Mouse (Mus musculus): ENCODE results near the gene Fam24a. TPM values are rescaled to one million over a fixed set of nuclear protein-coding genes. Genes with fewer than 3 reads are reported as not detected.

The Fam24a gene
- polyA plus RNA-seq (2014; fragmentation: Nextera tagmentation; extraction: Ambion mirVana): not detected in 2 replicates

DNA sequence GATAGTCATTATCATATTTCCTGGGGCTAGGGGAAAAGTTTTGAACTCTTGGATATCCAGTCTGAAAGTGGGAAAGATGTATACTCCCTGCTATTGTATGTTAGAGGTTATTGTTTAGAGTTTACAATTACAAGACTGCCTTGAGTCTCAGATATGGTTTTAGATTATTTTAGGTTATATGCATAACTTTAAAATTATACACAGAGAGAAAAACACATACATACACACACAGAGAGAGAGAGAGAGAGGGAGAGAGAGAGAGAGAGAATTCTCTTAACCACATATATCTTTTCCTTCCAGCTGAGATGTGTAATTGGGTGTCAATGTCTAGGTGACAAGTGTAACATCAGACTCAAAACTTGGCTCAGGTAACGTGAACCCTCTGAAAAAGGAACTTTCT is at the start of gene Fam24a:
Gene Fam24a (plus strand): TSS at position 301 of the 400 bp plus-strand sequence.
- Histone ChIP-seq H3K27ac (ENCODE audit: low read length) (no peak within 1 kb of the TSS), H3K9me3 (ENCODE audit: control insufficient read depth, low read depth, low read length) (no peaks in the 10 kb centered on the region), H3K27me3 (ENCODE audit: control insufficient read depth, insufficient read depth, low read length) (no peaks in the 10 kb centered on the region), H3K4me3 (ENCODE audit: low read depth, low read length) (no peak within 1 kb of the TSS), H3K36me3 (ENCODE audit: control insufficient read depth, insufficient read depth, low read length) (no peaks in the 10 kb centered on the region), H3K4me2 (replicated peaks; ENCODE audit: low read depth, low read length) (no peak within 1 kb of the TSS), H3K9ac (replicated peaks; ENCODE audit: low read depth, low read length) (no peak within 1 kb of the TSS), H3K4me1 (ENCODE audit: control insufficient read depth, insufficient read depth, low read length) (no peaks in the 10 kb centered on the region)
- no peak for ATAC-seq (ENCODE audit: insufficient number of reproducible peaks, insufficient read depth, low FRiP score, low read depth)
- WGBS: 42% methylated on average over 1 of the region's 1 CpGs

- 69% methylated on average over 8 of the region's 8 CpGs for WGBS
- Histone ChIP-seq H3K4me2 (replicated peaks; ENCODE audit: low read depth, low read length) (no peak overlapping the region), H3K4me1 (ENCODE audit: control insufficient read depth, insufficient read depth, low read length) (no peaks in the 10 kb centered on the region), H3K9ac (replicated peaks; ENCODE audit: low read depth, low read length) (no peak overlapping the region), H3K27ac (ENCODE audit: low read length) (no peak overlapping the region), H3K27me3 (ENCODE audit: control insufficient read depth, insufficient read depth, low read length) (no peaks in the 10 kb centered on the region), H3K9me3 (ENCODE audit: control insufficient read depth, low read depth, low read length) (no peaks in the 10 kb centered on the region), H3K4me3 (ENCODE audit: low read depth, low read length) (no peak overlapping the region), H3K36me3 (ENCODE audit: control insufficient read depth, insufficient read depth, low read length) (no peaks in the 10 kb centered on the region)
- no peak for ATAC-seq (ENCODE audit: insufficient number of reproducible peaks, insufficient read depth, low FRiP score, low read depth)
These were observed 36.5 kb upstream of the Fam24a start for GRCm38 (mm10) chr7:131297151-131297550.

- 59% methylated on average over 8 of the region's 8 CpGs for WGBS
- Histone ChIP-seq H3K27ac (ENCODE audit: low read length) (no peak overlapping the region), H3K9ac (replicated peaks; ENCODE audit: low read depth, low read length) (no peak overlapping the region), H3K4me3 (ENCODE audit: low read depth, low read length) (no peak overlapping the region), H3K27me3 (ENCODE audit: control insufficient read depth, insufficient read depth, low read length) (no peaks in the 10 kb centered on the region), H3K4me2 (replicated peaks; ENCODE audit: low read depth, low read length) (no peak overlapping the region), H3K36me3 (ENCODE audit: control insufficient read depth, insufficient read depth, low read length) (no peaks in the 10 kb centered on the region), H3K4me1 (ENCODE audit: control insufficient read depth, insufficient read depth, low read length) (no peaks in the 10 kb centered on the region), H3K9me3 (ENCODE audit: control insufficient read depth, low read depth, low read length) (no peaks in the 10 kb centered on the region)
- ATAC-seq (ENCODE audit: insufficient number of reproducible peaks, insufficient read depth, low FRiP score, low read depth): no peak
These were observed 30.3 kb upstream of the Fam24a start for GRCm38 (mm10) chr7:131303340-131303739.

- WGBS: 74% methylated on average over 5 of the region's 5 CpGs
- H3K27ac ChIP-seq (ENCODE audit: low read length): no peak overlapping the region
- H3K9ac ChIP-seq (replicated peaks; ENCODE audit: low read depth, low read length): no peak overlapping the region
- no peak for ATAC-seq (ENCODE audit: insufficient number of reproducible peaks, insufficient read depth, low FRiP score, low read depth)
- H3K4me2 ChIP-seq (replicated peaks; ENCODE audit: low read depth, low read length): no peak overlapping the region
- no peak overlapping the region for H3K4me3 ChIP-seq (ENCODE audit: low read depth, low read length)
- no peaks in the 10 kb centered on the region for H3K9me3 ChIP-seq (ENCODE audit: control insufficient read depth, low read depth, low read length)
- H3K27me3 ChIP-seq (ENCODE audit: control insufficient read depth, insufficient read depth, low read length): no peaks in the 10 kb centered on the region
- no peaks in the 10 kb centered on the region for H3K36me3 ChIP-seq (ENCODE audit: control insufficient read depth, insufficient read depth, low read length)
- no peaks in the 10 kb centered on the region for H3K4me1 ChIP-seq (ENCODE audit: control insufficient read depth, insufficient read depth, low read length)
These were observed 26.9 kb upstream of the Fam24a start for GRCm38 (mm10) chr7:131306733-131307132.

- Histone ChIP-seq H3K27ac (ENCODE audit: low read length) (no peak overlapping the region), H3K9ac (replicated peaks; ENCODE audit: low read depth, low read length) (no peak overlapping the region), H3K9me3 (ENCODE audit: control insufficient read depth, low read depth, low read length) (no peaks in the 10 kb centered on the region), H3K36me3 (ENCODE audit: control insufficient read depth, insufficient read depth, low read length) (no peaks in the 10 kb centered on the region), H3K4me3 (ENCODE audit: low read depth, low read length) (no peak overlapping the region), H3K27me3 (ENCODE audit: control insufficient read depth, insufficient read depth, low read length) (no peaks in the 10 kb centered on the region), H3K4me1 (ENCODE audit: control insufficient read depth, insufficient read depth, low read length) (no peaks in the 10 kb centered on the region), H3K4me2 (replicated peaks; ENCODE audit: low read depth, low read length) (no peak overlapping the region)
- no peak for ATAC-seq (ENCODE audit: insufficient number of reproducible peaks, insufficient read depth, low FRiP score, low read depth)
- WGBS: 67% methylated on average over 7 of the region's 7 CpGs
These were observed 19.2 kb upstream of the Fam24a start for GRCm38 (mm10) chr7:131314493-131314892.

- ATAC-seq (ENCODE audit: insufficient number of reproducible peaks, insufficient read depth, low FRiP score, low read depth): no peak
- Histone ChIP-seq H3K4me3 (ENCODE audit: low read depth, low read length) (no peak overlapping the region), H3K27ac (ENCODE audit: low read length) (no peak overlapping the region), H3K9me3 (ENCODE audit: control insufficient read depth, low read depth, low read length) (no peaks in the 10 kb centered on the region), H3K9ac (replicated peaks; ENCODE audit: low read depth, low read length) (no peak overlapping the region), H3K36me3 (ENCODE audit: control insufficient read depth, insufficient read depth, low read length) (no peaks in the 10 kb centered on the region), H3K4me2 (replicated peaks; ENCODE audit: low read depth, low read length) (no peak overlapping the region), H3K27me3 (ENCODE audit: control insufficient read depth, insufficient read depth, low read length) (no peaks in the 10 kb centered on the region), H3K4me1 (ENCODE audit: control insufficient read depth, insufficient read depth, low read length) (no peaks in the 10 kb centered on the region)
- 56% methylated on average over 12 of the region's 12 CpGs for WGBS
These were observed 16.1 kb upstream of the Fam24a start for GRCm38 (mm10) chr7:131317587-131317986.

DNA sequence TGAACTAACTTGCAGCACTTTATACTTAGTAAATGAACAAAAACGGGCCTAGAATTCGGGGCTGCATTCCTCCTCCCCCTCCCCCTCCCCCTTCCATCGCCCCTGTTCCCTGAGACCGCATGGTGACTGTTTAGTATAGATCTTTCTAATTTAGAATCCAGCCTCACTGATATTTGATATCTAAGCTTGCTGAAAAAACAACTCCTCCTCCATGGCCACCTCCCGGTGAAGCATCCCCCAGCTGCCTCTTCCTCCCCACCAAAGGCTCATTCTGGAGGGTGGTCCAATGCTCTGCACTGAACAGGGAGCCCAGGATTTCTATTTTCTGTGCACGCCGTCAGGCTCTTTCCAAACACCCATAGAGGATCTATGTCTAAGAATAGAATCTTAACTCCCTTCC is 15.3 kb upstream of the Fam24a start:
- no peak overlapping the region for H3K9ac ChIP-seq (replicated peaks; ENCODE audit: low read depth, low read length)
- no peak for ATAC-seq (ENCODE audit: insufficient number of reproducible peaks, insufficient read depth, low FRiP score, low read depth)
- no peaks in the 10 kb centered on the region for H3K9me3 ChIP-seq (ENCODE audit: control insufficient read depth, low read depth, low read length)
- H3K4me2 ChIP-seq (replicated peaks; ENCODE audit: low read depth, low read length): no peak overlapping the region
- H3K36me3 ChIP-seq (ENCODE audit: control insufficient read depth, insufficient read depth, low read length): no peaks in the 10 kb centered on the region
- no peak overlapping the region for H3K27ac ChIP-seq (ENCODE audit: low read length)
- no peaks in the 10 kb centered on the region for H3K27me3 ChIP-seq (ENCODE audit: control insufficient read depth, insufficient read depth, low read length)
- WGBS: 78% methylated on average over 5 of the region's 7 CpGs
- H3K4me3 ChIP-seq (ENCODE audit: low read depth, low read length): no peak overlapping the region
- no peaks in the 10 kb centered on the region for H3K4me1 ChIP-seq (ENCODE audit: control insufficient read depth, insufficient read depth, low read length)

- H3K9me3 ChIP-seq (ENCODE audit: control insufficient read depth, low read depth, low read length): no peaks in the 10 kb centered on the region
- H3K4me2 ChIP-seq (replicated peaks; ENCODE audit: low read depth, low read length): no peak within 1 kb of the TSS
- H3K9ac ChIP-seq (replicated peaks; ENCODE audit: low read depth, low read length): no peak within 1 kb of the TSS
- no peak for ATAC-seq (ENCODE audit: insufficient number of reproducible peaks, insufficient read depth, low FRiP score, low read depth)
- no peak within 1 kb of the TSS for H3K27ac ChIP-seq (ENCODE audit: low read length)
- WGBS: 67% methylated on average over 2 of the region's 2 CpGs
- H3K27me3 ChIP-seq (ENCODE audit: control insufficient read depth, insufficient read depth, low read length): no peaks in the 10 kb centered on the region
- H3K4me1 ChIP-seq (ENCODE audit: control insufficient read depth, insufficient read depth, low read length): no peaks in the 10 kb centered on the region
- H3K4me3 ChIP-seq (ENCODE audit: low read depth, low read length): no peak within 1 kb of the TSS
- H3K36me3 ChIP-seq (ENCODE audit: control insufficient read depth, insufficient read depth, low read length): no peaks in the 10 kb centered on the region
These were observed 11.5 kb upstream of the Fam24a start, which contains the start of gene Cuzd1 for GRCm38 (mm10) chr7:131322192-131322591. Gene Cuzd1 (minus strand): TSS chr7:131322292.

- ATAC-seq (ENCODE audit: insufficient number of reproducible peaks, insufficient read depth, low FRiP score, low read depth): no peak
- Histone ChIP-seq H3K4me2 (replicated peaks; ENCODE audit: low read depth, low read length) (no peak overlapping the region), H3K9ac (replicated peaks; ENCODE audit: low read depth, low read length) (no peak overlapping the region), H3K9me3 (ENCODE audit: control insufficient read depth, low read depth, low read length) (no peaks in the 10 kb centered on the region), H3K36me3 (ENCODE audit: control insufficient read depth, insufficient read depth, low read length) (no peaks in the 10 kb centered on the region), H3K27me3 (ENCODE audit: control insufficient read depth, insufficient read depth, low read length) (no peaks in the 10 kb centered on the region), H3K27ac (ENCODE audit: low read length) (no peak overlapping the region), H3K4me1 (ENCODE audit: control insufficient read depth, insufficient read depth, low read length) (no peaks in the 10 kb centered on the region), H3K4me3 (ENCODE audit: low read depth, low read length) (no peak overlapping the region)
- 83% methylated on average over 5 of the region's 5 CpGs for WGBS
These were observed 6.6 kb upstream of the Fam24a start for GRCm38 (mm10) chr7:131327054-131327453.

All from stomach, embryonic 14.5 days (tissue).